Mouse (Mus musculus) ES-E14 (cell line): ENCODE measurements around the gene Raly. TPM values are rescaled to one million over a fixed set of nuclear protein-coding genes. Genes with fewer than 3 reads are reported as not detected.

Experiments
- DNase-seq: peaks from one replicate; pipeline ENCODE4 v3.0.0-alpha.2; 2013; ENCODE audit warnings: low read depth, low spot score
- H3K27ac ChIP-seq: 2 replicates; pipeline ENCODE4 v1.5.1; 2012; ENCODE audit warnings: low read depth, mild to moderate bottlenecking, low read length, moderate library complexity, mixed read lengths; ENCODE audit not compliant: poor library complexity, insufficient read depth, severe bottlenecking
- H3K36me3 ChIP-seq: 2 replicates; pipeline ENCODE4 v1.6.1; 2012; ENCODE audit warnings: mild to moderate bottlenecking, low read length, moderate library complexity, mixed read lengths; ENCODE audit not compliant: control insufficient read depth, poor library complexity, insufficient read depth, severe bottlenecking
- H3K4me1 ChIP-seq, 2 experiments: fragments of 150-350 bp in 1 of 2; sonication (generic) in 1 of 2; 2 replicates each; pipeline ENCODE4 v1.6.1; 2012; ENCODE audit warnings: low read length in 2 of 2, mild to moderate bottlenecking in 1 of 2, mixed read lengths in 1 of 2; ENCODE audit not compliant: control insufficient read depth in 2 of 2, insufficient read depth in 2 of 2, poor library complexity in 1 of 2
- H3K4me3 ChIP-seq, 2 experiments: fragments of 150-350 bp in 1 of 2; sonication (generic) in 1 of 2; 2 replicates each; pipeline ENCODE4 v1.5.1; 2012; ENCODE audit warnings: low read length in 2 of 2, low read depth in 1 of 2, mild to moderate bottlenecking in 1 of 2, mixed read lengths in 1 of 2; ENCODE audit not compliant: insufficient read depth in 1 of 2, poor library complexity in 1 of 2, severe bottlenecking in 1 of 2
- H3K9ac ChIP-seq: 2 replicates; pipeline ENCODE4 v1.6.1; 2012; ENCODE audit warnings: low read depth, mild to moderate bottlenecking, low read length, mixed read lengths; ENCODE audit not compliant: poor library complexity, insufficient read depth, severe bottlenecking
- H3K9me3 ChIP-seq: fragments of 150-350 bp; sonication (generic); 2 replicates; pipeline ENCODE4 v1.6.1; 2012; ENCODE audit warnings: low read depth, mild to moderate bottlenecking, low read length; ENCODE audit not compliant: control insufficient read depth, insufficient read depth
- CHD2 ChIP-seq: IDR thresholded peaks from 2 replicates; pipeline ENCODE4 v1.6.1; 2014; ENCODE audit warnings: mild to moderate bottlenecking, low read depth, low read length, inconsistent platforms
- HCFC1 ChIP-seq: IDR thresholded peaks from 2 replicates; pipeline ENCODE4 v1.6.1; 2012; ENCODE audit warnings: low read length, inconsistent platforms, borderline replicate concordance; ENCODE audit not compliant: insufficient read depth
- MAFK ChIP-seq: IDR thresholded peaks from 2 replicates; pipeline ENCODE4 v1.6.1; 2014; ENCODE audit warnings: mild to moderate bottlenecking, low read depth, low read length, inconsistent platforms; ENCODE audit not compliant: insufficient read depth
- ZC3H11A ChIP-seq: IDR thresholded peaks from 2 replicates; pipeline ENCODE4 v1.6.1; 2012; ENCODE audit warnings: low read depth, mild to moderate bottlenecking, inconsistent platforms, low read length, borderline replicate concordance
- ZNF384 ChIP-seq: IDR thresholded peaks from 2 replicates; pipeline ENCODE4 v1.6.1; 2012; ENCODE audit warnings: low read depth, low read length, inconsistent platforms
- in situ Hi-C, 2 experiments: fragments of 600-800 bp; cut with MboI; formaldehyde crosslinking; loops; one replicate each; pipeline ENCODE4 v1.15.1; 2025; ENCODE audit warnings: low sequenced_read_pairs in 2 of 2, inconsistent platforms in 1 of 2; ENCODE audit not compliant: unreplicated experiment in 2 of 2
- total RNA-seq: library from RNA; depleted of rRNA; stranded (reverse); fragments of 300-350 nt; gene quantifications from 2 replicates; pipeline ENCODE4 v1.2.3, GENCODE M21; 2012

Raly gene
- total RNA-seq, 1 experiment: 209 TPM

- Histone ChIP-seq H3K9ac (no peak overlapping the region), H3K4me1 (no peaks in the 10 kb centered on the region; a peak in 1 of 4 replicates), H3K36me3 (no peaks in the 10 kb centered on the region; the same call in 1 of the 2 replicates), H3K4me3 (no peak overlapping the region), H3K9me3 (no peaks in the 10 kb centered on the region), H3K27ac (no peak overlapping the region)
- no peak for DNase-seq
- TF ChIP-seq CHD2: no peak
- TF ChIP-seq HCFC1: no peak
- no peak for TF ChIP-seq MAFK
- TF ChIP-seq ZC3H11A: no peak
- no peak for TF ChIP-seq ZNF384
- in situ Hi-C loops: no loop called here
These were observed 43.4 kb downstream of the Raly start for GRCm38 (mm10) chr2:154834149-154834865.

GRCm38 (mm10) chr2:154836537-154836936 is 45.6 kb downstream of the Raly start:
- Histone ChIP-seq H3K4me1 (no peaks in the 10 kb centered on the region; a peak in 1 of 4 replicates), H3K9me3 (no peaks in the 10 kb centered on the region), H3K27ac (no peak overlapping the region), H3K36me3 (no peaks in the 10 kb centered on the region; the same call in 1 of the 2 replicates), H3K9ac (no peak overlapping the region), H3K4me3 (no peak overlapping the region)
- no peak for DNase-seq
- in situ Hi-C loops: no loop called here
- TF ChIP-seq CHD2: no peak

- Histone ChIP-seq H3K36me3 (peaks cover 2% of the 10 kb centered on the region; the same call in 1 of the 2 replicates), H3K9ac (no peak overlapping the region), H3K4me1 (no peaks in the 10 kb centered on the region), H3K4me3 (no peak overlapping the region), H3K9me3 (no peaks in the 10 kb centered on the region), H3K27ac (no peak overlapping the region)
- DNase-seq: no peak
- no peak for TF ChIP-seq ZNF384
- no peak for TF ChIP-seq MAFK
- no peak for TF ChIP-seq CHD2
- in situ Hi-C loops: no loop called here
These were observed 57.2 kb downstream of the Raly start for GRCm38 (mm10) chr2:154848086-154848485.

GRCm38 (mm10) chr2:154855383-154855782 is 64.5 kb downstream of the Raly start:
- no peak for TF ChIP-seq ZNF384
- no peak for TF ChIP-seq CHD2
- no peak for TF ChIP-seq ZC3H11A
- no peak for TF ChIP-seq HCFC1
- no peak for TF ChIP-seq MAFK
- Histone ChIP-seq H3K27ac (no peak overlapping the region), H3K4me1 (no peaks in the 10 kb centered on the region), H3K9me3 (no peaks in the 10 kb centered on the region), H3K36me3 (peaks cover 16% of the 10 kb centered on the region), H3K9ac (no peak overlapping the region), H3K4me3 (no peak overlapping the region)
- in situ Hi-C loops: loop anchor here in 1 of 2 experiments (10.0 kb wide), 1 partner anchor 151 kb away; no protein-coding TSS in a partner anchor
- no peak for DNase-seq

GRCm38 (mm10) chr2:154863672-154864071 is 72.8 kb downstream of the Raly start:
- in situ Hi-C loops: no loop called here
- TF ChIP-seq CHD2: no peak
- TF ChIP-seq MAFK: no peak
- TF ChIP-seq ZC3H11A: no peak
- TF ChIP-seq ZNF384: no peak
- TF ChIP-seq HCFC1: no peak
- DNase-seq: no peak

More at GRCm38 (mm10) chr2:154863672-154864071, 72.8 kb downstream of the Raly start:
- no peak overlapping the region for H3K4me3 ChIP-seq
- no peak overlapping the region for H3K27ac ChIP-seq
- H3K9ac ChIP-seq: no peak overlapping the region
- peaks cover 31% of the 10 kb centered on the region for H3K36me3 ChIP-seq
- no peaks in the 10 kb centered on the region for H3K9me3 ChIP-seq
- H3K4me1 ChIP-seq: no peaks in the 10 kb centered on the region
